Mouse (Mus musculus) spleen, postnatal 36 days (tissue): Measurements from ENCODE around the gene Entpd2.

Source experiments
- DNase-seq, 2 experiments: peaks; one replicate each; pipeline ENCODE4 v3.0.0; 2022; ENCODE audit warnings: low spot score in 2 of 2, mixed read lengths in 1 of 2

Gene Entpd2

DNA sequence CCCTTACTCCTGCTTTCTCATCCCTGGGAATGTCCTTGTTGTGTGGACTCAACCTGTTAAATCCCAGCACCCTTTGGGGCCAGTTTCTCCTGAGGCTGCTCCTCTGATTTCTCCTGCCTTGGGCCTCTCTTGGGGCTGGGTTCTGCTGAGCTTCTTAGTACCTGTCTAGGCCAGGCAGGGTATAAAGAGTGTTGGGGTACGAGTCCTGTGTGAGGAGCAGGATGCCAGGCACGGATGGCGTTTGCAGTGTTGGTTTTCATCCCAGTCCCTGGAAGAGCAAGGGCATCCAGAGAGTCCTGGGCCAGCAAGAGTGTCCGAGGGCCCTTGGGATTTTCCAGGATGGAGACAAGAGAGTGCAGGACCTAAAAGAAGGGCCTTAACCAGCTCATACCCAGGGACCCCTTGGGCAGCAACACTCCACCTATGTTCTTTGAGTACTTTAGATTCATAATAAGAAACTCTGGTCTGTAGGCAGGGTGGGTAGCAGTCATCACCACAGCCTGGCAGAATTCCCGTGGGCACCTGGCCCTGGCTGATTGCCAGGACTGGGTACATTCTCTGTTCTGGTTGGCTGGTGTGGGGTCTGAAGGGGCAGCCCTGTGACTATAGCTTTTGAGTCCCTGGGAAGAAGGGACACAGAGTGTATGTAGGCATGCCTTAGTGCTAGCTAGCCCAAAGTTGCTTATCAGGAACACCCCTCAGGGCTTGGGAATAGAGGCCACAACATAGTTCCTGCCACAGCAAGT lies 33.9 kb downstream of the Entpd2 start:
- no peak for DNase-seq

DNA sequence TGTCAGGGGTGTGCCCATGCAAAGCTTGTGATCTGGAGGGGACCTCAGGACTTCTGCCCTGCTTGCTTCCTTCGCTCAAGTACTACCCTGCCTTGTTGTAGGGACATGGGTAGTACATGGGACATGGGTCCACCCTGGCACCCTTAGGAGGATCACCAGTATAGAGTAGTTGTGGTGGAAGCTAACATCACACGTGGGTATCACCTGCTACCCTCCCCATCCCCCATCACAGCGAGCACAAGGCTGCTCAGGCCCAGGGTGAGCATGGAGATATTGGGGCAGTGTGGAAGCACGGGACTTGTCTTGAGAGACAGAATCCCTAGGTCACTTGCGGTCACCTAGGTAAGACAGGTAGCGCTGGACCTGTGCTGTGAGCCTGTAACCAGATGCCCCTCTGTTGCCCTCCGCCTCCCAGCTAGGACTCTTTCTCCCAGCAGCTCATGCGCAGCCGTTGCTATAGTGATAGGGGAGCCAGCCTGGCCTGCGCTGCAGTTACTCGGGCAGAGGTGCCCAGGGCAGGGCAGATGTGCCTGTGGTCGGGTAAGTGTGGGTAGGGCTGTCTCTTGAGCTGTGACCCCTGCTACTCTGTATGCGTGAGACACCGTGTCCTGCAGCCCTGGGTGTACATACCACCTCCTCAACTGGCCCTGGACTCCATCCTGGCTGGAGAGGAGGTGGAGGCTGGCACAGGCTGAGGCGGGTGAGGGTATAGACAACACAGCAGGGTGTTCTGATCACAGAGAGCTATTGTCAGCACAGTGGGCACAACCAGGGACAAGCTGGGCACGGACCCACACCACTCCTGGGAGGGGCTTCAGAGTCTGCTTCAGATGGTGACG lies 34.9 kb downstream of the Entpd2 start:
- DNase-seq = no peak

DNA sequence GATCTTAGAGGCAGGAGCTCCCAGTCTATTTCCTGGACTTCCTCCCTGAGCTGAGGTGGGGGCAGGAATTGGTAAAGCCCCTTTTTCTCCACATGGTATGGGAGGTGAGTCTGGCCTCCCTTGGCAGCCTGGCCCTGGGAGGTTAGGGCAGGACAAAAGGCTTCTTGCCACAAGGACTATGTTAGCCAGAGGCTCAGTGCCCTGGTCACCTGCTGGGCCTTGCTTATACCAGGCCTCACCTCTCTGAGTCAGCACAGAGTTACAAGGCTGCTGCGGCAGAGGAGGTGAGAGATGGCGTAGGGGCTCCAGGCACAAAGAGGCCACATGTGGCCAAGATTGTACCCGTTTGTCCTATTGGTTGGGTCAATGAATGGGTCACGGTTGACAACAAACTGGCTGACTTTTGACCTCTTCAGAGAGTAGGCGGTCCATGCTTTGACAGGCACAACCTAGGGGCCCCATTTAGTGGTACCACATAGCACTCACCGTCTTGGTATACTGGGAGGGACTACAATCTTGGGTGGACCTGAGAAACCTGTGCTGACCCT lies 35.7 kb downstream of the Entpd2 start:
- DNase-seq = no peak

DNA sequence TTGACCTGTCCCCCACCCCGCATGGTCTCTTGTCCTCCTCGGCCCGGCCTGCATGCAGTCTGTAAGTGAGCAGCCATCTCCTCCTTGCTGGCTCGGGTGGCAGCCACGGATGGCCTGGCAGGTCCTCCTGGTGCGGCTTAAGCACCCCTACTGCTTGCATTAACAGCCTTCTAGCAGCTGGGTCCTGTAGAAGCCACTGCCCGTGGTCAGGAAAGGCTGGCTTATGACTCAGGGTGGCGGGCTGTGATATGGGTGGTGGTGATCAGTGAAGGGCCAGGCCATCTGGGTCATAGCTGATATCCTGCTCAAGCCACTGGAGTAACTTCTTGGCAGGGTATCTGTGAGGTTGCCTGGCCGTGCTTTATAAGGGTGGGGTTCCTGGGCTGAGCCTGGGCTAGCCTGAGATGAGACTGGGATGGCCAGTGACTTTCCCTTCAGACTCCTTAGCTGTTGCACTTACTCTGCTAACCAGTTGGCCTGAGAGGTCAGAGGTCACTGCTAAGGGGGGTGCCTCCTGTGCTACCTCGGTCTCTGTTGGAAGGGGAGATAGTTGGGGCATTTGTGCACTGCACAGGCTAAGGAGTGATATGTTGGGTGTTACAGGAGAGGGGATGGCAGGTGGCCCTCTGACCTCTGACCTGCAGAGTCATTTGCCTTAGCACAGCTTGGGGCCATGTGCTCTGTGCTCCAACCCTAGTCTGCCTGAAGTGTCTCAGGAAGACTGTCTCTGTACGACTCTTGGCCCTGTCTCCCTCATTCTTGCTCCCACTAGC lies 36.8 kb downstream of the Entpd2 start:
- DNase-seq = no peak

DNA sequence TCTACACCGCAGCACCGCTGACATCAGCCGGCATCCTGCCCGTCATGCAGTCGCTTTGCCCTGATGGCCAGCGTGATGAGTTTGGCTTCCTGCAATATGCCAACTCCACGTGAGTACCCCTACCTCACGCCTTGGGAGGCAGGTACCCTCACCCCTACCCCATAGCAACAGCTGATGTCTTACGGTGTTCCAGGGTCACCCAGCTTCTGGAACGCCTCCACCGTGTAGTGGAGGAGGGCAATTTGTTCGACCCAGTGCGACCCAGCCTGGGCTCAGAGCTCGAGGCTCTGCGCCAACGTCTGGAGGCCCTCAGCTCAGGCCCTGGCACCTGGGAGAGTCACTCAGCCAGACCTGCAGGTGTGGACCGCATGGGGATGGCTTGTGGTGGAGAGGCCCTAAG lies 37.4 kb downstream of the Entpd2 start:
- DNase-seq = no peak

DNA sequence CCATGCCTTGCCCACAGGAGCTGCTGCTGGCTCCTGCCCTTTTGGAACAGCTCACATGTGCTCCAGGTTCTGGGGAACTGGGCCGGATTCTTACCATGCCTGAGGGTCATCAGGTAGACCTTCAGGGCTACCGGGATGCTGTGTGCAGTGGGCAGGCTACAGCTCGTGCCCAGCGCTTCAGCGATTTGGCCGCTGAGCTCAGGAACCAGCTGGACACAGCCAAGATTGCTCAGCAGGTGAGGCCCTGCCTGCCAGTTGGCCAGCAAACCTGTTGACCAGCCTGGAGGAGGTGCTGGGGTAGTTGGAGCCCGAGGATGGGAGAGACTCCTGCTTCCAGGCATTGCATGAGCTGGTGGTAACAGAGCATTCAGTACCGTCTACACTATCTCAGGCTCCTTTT lies 38.6 kb downstream of the Entpd2 start:
- no peak for DNase-seq

DNA sequence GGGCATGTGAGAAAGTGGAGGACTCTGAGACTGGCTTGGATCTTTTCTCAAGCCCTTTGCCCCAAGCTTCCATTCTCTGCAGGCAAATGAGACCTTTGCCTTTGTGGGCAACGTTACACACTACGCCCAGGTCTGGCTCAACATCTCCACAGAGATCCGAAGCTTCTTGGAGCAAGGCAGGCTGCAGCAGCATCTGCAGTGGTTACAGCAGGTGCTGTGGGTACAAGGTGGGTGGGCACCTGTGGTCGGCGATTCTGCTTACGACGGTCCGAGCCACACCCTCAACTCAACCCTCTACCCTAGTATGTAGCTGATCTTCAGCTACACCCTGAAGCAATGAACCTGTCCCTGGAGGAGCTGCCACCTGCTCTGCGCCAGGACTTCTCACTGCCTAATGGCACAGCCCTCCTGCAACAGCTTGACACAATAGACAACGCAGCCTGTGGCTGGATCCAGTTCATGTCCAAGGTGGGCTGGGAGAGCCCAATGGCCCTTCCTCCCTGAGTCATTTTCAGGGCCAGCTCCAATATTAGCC lies 40.7 kb downstream of the Entpd2 start:
- no peak for DNase-seq

DNA sequence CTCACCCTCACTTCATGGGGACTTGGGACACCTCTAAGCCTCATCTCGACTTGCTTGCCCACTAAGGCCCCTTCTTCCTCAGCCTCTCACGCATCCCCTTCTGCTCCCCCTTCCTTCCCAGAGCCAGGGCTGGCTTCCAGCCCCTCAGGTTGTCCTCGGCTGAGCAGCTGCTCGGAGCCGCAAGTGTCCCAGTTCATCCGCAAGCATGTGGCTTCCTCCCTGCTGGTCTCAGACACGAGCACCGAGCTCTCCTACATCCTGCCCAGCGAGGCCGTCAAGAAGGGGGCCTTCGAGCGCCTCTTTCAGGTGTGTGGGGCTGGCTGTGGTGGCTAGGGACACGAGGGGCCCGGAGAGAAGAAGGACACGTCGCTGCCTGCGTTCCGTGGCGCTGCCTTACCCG lies 45.4 kb downstream of the Entpd2 start:
- DNase-seq = no peak

DNA sequence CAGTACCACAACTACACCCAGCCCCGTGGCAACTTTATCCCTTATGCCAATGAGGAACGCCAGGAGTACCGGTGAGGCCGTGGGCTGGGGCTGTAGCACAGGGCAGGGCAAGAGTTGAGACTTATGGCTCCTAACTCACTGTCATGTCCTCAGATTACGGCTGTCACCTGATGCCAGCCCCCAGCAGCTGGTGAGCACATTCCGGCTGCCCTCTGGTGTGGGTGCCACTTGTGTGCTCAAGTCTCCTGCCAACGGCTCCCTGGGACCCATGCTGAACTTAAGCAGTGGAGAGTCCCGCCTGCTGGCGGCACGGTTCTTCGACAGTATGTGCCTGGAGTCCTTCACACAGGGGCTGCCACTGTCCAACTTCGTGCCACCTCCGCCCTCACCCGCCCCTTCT lies 47.0 kb downstream of the Entpd2 start:
- no peak for DNase-seq
